Comparison of ENCODE assay signal across 31 mouse cellular contexts in genomic region chr12:29691566-29691965, GRCm38 (mm10).
DNase-seq lines count a peak whose midpoint lies in the region; ATAC-seq and TF ChIP-seq lines count a peak whose summit lies in the region.
"Had no signal": no experiment of that assay in that cellular context is flagged by ENCODE, and none has a peak within 500 bp of the region (broad histone marks: within the 10 kb centered on the region; RNA-seq: fewer than 3 reads in every experiment).

No protein-coding gene starts in this region.

- ATAC-seq in hindbrain, embryonic 15.5 days (ENCODE audit: low FRiP score, low read depth): no peak
- ATAC-seq in hindbrain, embryonic 11.5 days (ENCODE audit: low FRiP score): no peak
- no peak for ATAC-seq in neural tube, embryonic 13.5 days (ENCODE audit: low read depth)
- ATAC-seq: forebrain, embryonic 14.5 days; intestine, embryonic 15.5 days; lung, postnatal 0 days; Patski had no signal

- H3K36me3 ChIP-seq in hindbrain, embryonic 15.5 days: no peaks in the 10 kb centered on the region
- H3K36me3 ChIP-seq in hindbrain, embryonic 11.5 days (ENCODE audit: control insufficient read depth, insufficient read depth, low read length): no peaks in the 10 kb centered on the region
- H3K36me3 ChIP-seq in neural tube, embryonic 13.5 days: no peaks in the 10 kb centered on the region
- H3K36me3 ChIP-seq: heart, embryonic 13.5 days; intestine, embryonic 15.5 days; limb, embryonic 10.5 days; limb, embryonic 15.5 days; liver, embryonic 13.5 days had no signal

- intact Hi-C loops in left cerebral cortex, postnatal 4 days (cut with DNase I): no loop called here

- no peak overlapping the region for H3K4me3 ChIP-seq in hindbrain, embryonic 15.5 days
- H3K4me3 ChIP-seq in hindbrain, embryonic 11.5 days (ENCODE audit: low read depth, low read length): no peak overlapping the region
- H3K4me3 ChIP-seq in neural tube, embryonic 13.5 days: no peak overlapping the region
- H3K4me3 ChIP-seq in olfactory bulb, adult 2 months (ENCODE audit: insufficient read depth, low read depth, low read length): no peak overlapping the region
- H3K4me3 ChIP-seq: heart, embryonic 13.5 days; intestine, embryonic 15.5 days; limb, embryonic 10.5 days; limb, embryonic 15.5 days; liver, embryonic 13.5 days; megakaryocyte, embryonic 14.5 days had no signal

- peaks cover 47% of the 10 kb centered on the region for H3K4me1 ChIP-seq in hindbrain, embryonic 15.5 days (replicated peaks)
- no peaks in the 10 kb centered on the region for H3K4me1 ChIP-seq in hindbrain, embryonic 11.5 days (replicated peaks; ENCODE audit: control insufficient read depth, insufficient read depth, low read length)
- H3K4me1 ChIP-seq in neural tube, embryonic 13.5 days (replicated peaks): peaks cover 50% of the 10 kb centered on the region
- H3K4me1 ChIP-seq in olfactory bulb, adult 2 months (ENCODE audit: control insufficient read depth, insufficient read depth, low read length): peaks cover 14% of the 10 kb centered on the region
- H3K4me1 ChIP-seq: intestine, embryonic 15.5 days; limb, embryonic 10.5 days; liver, embryonic 13.5 days; megakaryocyte, embryonic 14.5 days had no signal

- TF ChIP-seq POLR2A in olfactory bulb, adult 2 months (IDR thresholded peaks at IDR 0.05; ENCODE audit: insufficient read depth, low read depth, low read length): no peak

- no peaks in the 10 kb centered on the region for H3K9me3 ChIP-seq in hindbrain, embryonic 15.5 days
- H3K9me3 ChIP-seq in hindbrain, embryonic 11.5 days (ENCODE audit: control insufficient read depth, low read length): no peaks in the 10 kb centered on the region
- H3K9me3 ChIP-seq in neural tube, embryonic 13.5 days: no peaks in the 10 kb centered on the region
- H3K9me3 ChIP-seq: heart, embryonic 13.5 days; intestine, embryonic 15.5 days; limb, embryonic 10.5 days; limb, embryonic 15.5 days; liver, embryonic 13.5 days; megakaryocyte, embryonic 14.5 days had no signal

- DNase-seq in adrenal gland, adult 8-10 months: peak; percentile 56
- no peak for DNase-seq in adrenal gland, postnatal 10 days
- no peak for DNase-seq in hindbrain, embryonic 11.5 days (ENCODE audit: low spot score)
- DNase-seq in neural tube, embryonic 10.5 days (ENCODE audit: extremely low spot score, low spot score): no peak
- no peak for DNase-seq in left cerebral cortex, postnatal 4 days
- DNase-seq: cerebellum, adult 2 months; cerebellum, postnatal 14 days; gastrocnemius, postnatal 36 days; heart, adult 18-20 months; heart, postnatal 10 days; kidney, adult 2 months; kidney, postnatal 36 days; layer of hippocampus, postnatal 36 days; liver, embryonic 13.5 days; lung, adult 18-20 months; lung, postnatal 4 days; right cerebral cortex, postnatal 4 days; thymus, adult 18-20 months; thymus, postnatal 36 days had no signal

- 81% methylated on average over 5 of the region's 5 CpGs for WGBS in hindbrain, embryonic 15.5 days
- 79% methylated on average over 5 of the region's 5 CpGs for WGBS in hindbrain, embryonic 11.5 days
- whole genome bisulfite sequencing in neural tube, embryonic 13.5 days: 71% methylated on average over 5 of the region's 5 CpGs
- WGBS in olfactory bulb, adult 2 months: 69% methylated on average over 5 of the region's 5 CpGs

- no peak for TF ChIP-seq CTCF in olfactory bulb, adult 2 months (IDR thresholded peaks at IDR 0.05; ENCODE audit: insufficient read depth, low read depth, low read length)

- no peak overlapping the region for H3K9ac ChIP-seq in hindbrain, embryonic 15.5 days
- H3K9ac ChIP-seq in hindbrain, embryonic 11.5 days (ENCODE audit: low read depth, low read length): no peak overlapping the region
- H3K9ac ChIP-seq in neural tube, embryonic 13.5 days: no peak overlapping the region
- H3K9ac ChIP-seq: heart, embryonic 13.5 days; intestine, embryonic 15.5 days; limb, embryonic 15.5 days; liver, embryonic 13.5 days had no signal

- H3K27me3 ChIP-seq in hindbrain, embryonic 15.5 days: no peaks in the 10 kb centered on the region
- H3K27me3 ChIP-seq in hindbrain, embryonic 11.5 days (ENCODE audit: control insufficient read depth, insufficient read depth, low read length): no peaks in the 10 kb centered on the region
- H3K27me3 ChIP-seq in neural tube, embryonic 13.5 days: no peaks in the 10 kb centered on the region
- H3K27me3 ChIP-seq: heart, embryonic 13.5 days; intestine, embryonic 15.5 days; limb, embryonic 15.5 days; liver, embryonic 13.5 days; megakaryocyte, embryonic 14.5 days had no signal

- peak overlapping the region; percentile 48 for H3K27ac ChIP-seq in hindbrain, embryonic 15.5 days (replicated peaks)
- H3K27ac ChIP-seq in hindbrain, embryonic 11.5 days (ENCODE audit: low read depth, low read length): no peak overlapping the region
- peak overlapping the region; percentile 23 for H3K27ac ChIP-seq in neural tube, embryonic 13.5 days (replicated peaks)
- peak overlapping the region; percentile 39; the same call in 1 of the 2 replicates for H3K27ac ChIP-seq in olfactory bulb, adult 2 months (ENCODE audit: insufficient read depth, low read depth, low read length)
- H3K27ac ChIP-seq: heart, embryonic 13.5 days; intestine, embryonic 15.5 days; limb, embryonic 10.5 days; limb, embryonic 15.5 days; liver, embryonic 13.5 days; stomach, postnatal 0 days had no signal

- no peak overlapping the region for H3K4me2 ChIP-seq in hindbrain, embryonic 15.5 days
- H3K4me2 ChIP-seq in hindbrain, embryonic 11.5 days (replicated peaks; ENCODE audit: low read depth, low read length): no peak overlapping the region
- H3K4me2 ChIP-seq in neural tube, embryonic 13.5 days: no peak overlapping the region
- H3K4me2 ChIP-seq: heart, embryonic 13.5 days; intestine, embryonic 15.5 days; limb, embryonic 15.5 days; liver, embryonic 13.5 days had no signal
